Mouse (Mus musculus): Measurements from ENCODE around the gene Atp13a3.

DNA sequence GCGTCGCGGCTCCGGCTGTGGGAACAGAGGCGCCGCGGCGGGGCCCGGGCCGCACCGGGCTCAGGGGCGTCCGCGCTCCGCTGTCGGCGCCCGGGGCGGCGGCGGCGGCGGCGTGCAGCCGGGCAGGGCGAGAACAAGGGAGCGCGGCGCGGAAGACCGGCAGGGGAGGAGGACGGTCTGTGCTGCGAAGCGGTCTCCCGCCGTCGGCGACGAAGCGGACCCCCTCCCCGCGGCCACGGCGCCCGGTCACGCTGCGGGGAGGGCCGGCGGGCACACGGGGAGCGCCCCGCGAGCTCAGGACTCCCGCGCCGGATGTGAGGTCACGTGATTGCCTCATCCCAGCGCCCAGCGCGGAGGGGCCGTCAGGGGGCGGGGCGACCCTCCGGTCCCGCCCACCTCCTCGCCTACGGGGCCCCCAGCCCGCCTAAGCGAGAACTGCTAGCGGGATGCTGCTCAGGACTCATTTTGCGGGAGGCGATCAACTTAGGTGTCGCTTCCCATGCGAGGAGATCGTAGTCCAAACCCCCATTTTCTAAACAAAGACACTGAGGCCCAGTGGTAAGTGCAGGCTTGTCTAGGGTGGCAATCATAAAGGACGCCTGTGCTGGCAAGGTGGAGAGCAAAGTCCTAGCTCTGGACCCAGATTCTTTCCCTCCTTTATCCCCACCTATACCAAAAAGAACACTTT, 17.1 kb downstream of the Atp13a3 start:
- TF ChIP-seq GATA1 (IDR thresholded peaks at IDR 0.05; ENCODE audit: borderline replicate concordance, low read length) (no peak), FLI1 (IDR thresholded peaks at IDR 0.05; ENCODE audit: low read length) (no peak)
